Mouse (Mus musculus): ENCODE results near the gene Sox15.
"Not testable (repeated sequence)": the region's sequence is repeated elsewhere in the genome, so short reads cannot be mapped to it uniquely, and the experiment has no call there.

Gene Sox15

DNA sequence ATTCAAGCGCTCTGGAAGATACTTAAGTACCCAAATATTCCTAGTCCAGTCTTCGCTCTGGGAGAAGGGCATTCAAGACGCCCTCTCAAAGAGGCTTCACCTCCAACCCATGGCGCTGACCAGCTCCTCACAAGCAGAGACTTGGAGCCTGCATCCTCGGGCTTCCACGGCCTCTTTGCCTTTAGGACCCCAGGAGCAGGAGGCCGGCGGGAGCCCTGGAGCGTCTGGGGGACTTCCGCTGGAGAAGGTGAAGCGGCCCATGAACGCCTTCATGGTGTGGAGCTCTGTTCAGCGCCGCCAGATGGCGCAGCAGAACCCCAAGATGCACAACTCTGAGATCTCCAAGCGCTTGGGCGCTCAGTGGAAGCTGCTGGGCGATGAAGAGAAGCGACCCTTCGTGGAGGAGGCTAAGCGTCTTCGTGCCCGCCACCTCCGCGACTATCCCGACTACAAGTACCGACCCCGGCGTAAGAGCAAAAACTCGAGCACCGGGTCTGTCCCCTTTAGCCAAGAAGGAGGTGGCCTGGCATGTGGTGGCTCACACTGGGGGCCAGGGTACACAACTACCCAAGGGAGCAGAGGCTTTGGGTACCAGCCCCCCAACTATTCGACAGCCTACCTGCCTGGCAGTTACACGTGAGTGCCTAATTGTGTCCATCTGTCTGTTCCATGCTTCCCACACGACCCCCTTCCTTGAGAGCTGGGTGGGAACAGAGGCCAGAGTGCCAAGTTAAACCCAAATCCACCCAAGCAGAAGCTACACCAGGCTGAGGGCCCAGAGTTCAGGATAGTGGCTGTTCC, at the start of gene Sox15:
Gene Sox15 (plus strand): TSS at position 51 of the 801 bp plus-strand sequence.
- DNase-seq = peak; percentile 74 to 76

DNA sequence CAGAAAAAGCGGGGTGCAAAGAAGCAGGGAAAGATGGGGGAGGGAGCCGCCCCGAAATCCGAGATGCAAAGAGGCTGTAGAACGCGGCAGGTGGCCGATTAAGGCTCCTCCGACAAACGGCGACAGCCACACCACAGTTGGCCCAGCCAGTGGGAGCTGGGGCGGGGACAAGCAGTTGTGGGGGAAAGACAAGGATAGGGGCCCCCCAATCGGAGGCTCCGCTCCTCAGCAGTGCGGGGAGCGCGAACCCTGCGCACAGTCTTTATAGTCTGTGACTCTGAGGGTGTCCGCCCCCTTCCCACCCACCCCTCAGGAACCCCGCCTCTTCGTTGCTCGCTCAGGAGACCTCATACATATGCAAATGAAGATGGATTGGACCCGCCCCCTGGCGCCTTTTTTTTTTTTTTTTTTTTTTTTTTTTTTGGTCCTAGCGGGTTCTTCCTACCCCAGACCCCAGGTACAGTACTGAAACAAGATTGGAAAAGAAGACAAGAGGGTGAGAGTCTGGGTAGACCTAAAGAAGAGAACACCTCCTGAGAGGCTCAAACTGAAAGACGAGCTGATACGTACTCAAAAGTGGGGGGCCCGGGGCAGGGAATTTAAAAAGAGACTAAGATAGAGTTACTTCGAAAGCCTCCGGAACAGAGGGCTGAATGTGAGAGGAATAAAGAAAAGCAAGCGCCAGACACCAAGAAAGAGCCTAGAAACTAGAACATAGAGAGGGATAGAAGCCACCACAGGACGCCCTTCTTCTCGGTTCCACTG, 49.2 kb upstream of the Sox15 start, which contains the start of gene Atp1b2:
Gene Atp1b2 (minus strand): TSS at position 217 of the 765 bp plus-strand sequence.
- DNase-seq = peak; percentile 92 to 93

DNA sequence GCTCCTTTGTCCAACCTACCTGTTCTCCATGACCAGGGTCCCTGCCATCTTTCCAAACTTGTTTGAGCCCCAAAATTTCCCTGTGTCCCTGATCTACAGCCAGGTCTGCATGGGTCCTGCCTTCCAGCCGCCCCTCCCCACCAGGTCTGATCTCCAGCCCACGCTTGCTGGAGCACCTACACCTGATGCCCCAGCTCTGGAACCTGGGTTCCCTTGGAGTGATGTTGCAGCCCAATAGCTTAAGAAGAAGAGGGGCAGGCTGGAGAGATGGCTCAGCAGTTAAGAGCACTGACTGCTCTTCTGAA, 48.7 kb upstream of the Sox15 start:
- peak in 1 of 2 experiments; percentile 27 for DNase-seq

- DNase-seq = no peak
These were observed 48.3 kb upstream of the Sox15 start for GRCm38 (mm10) chr11:69606832-69607231.

DNA sequence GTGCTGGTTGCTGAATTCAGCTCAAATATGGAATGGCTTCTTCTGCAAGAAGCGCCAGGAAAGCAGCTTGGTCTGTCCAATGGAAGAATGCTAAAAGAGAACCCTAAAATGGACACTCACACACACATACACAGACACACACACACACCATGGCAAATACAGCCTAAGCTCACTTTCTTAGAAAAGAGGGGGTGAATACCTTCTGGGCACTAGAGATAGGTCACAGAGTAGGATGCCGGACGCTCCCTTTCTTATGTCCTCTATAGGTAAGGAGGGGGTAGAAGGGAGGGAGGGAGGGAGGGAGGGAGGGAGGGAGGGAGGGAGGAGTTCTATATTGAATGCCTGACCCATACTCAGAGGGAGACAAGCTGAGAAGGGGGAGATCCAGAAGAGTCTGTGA, 46.6 kb upstream of the Sox15 start:
- DNase-seq = no peak

GRCm38 (mm10) chr11:69609416-69609815, 45.7 kb upstream of the Sox15 start:
- DNase-seq = no peak

GRCm38 (mm10) chr11:69610899-69611298, 44.2 kb upstream of the Sox15 start:
- no peak for DNase-seq

GRCm38 (mm10) chr11:69613553-69614256, 41.4 kb upstream of the Sox15 start:
- peak; percentile 85 to 87 for DNase-seq

DNA sequence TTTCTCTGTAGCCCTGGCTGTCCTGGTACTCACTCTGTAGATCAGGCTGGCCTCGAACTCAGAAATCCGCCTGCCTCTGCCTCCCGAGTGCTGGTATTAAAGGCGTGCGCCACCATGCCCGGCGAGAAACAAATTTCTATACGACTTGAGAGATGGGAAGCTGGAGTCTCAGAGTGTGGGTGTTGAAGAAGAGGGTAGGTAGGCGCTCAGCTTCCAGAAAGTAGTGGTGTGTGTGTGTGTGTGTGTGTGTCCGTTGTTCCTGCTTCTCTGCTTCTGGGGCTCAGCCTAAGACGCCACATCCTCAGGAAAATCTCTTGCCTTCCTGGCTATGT, 40.9 kb upstream of the Sox15 start:
- DNase-seq = not testable (repeated sequence)

- DNase-seq = no peak
These were observed 38.3 kb upstream of the Sox15 start for GRCm38 (mm10) chr11:69616781-69617180.

DNA sequence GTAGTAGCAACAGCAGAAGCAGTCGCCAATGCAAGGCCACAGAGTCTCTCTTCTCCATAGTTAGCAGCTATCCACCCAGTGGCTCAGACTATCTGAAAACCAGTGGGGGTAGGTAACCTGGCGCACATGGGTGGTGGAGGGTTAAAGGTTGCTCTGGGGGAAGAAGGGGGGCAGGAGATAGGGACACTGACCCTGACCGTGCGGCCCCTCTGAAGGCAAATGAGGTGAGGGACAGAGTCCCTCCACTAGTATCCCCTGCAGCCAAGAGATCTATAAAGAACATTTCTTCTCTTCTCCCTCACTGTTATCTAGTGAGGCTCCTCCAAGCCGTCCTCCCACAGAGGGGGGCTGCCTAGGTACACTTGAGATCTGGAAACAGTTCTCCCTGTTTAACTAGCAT, 37.3 kb upstream of the Sox15 start, which contains the start of gene Shbg:
Gene Shbg (minus strand): TSS at position 101 of the 400 bp plus-strand sequence.
- DNase-seq = no peak

DNA sequence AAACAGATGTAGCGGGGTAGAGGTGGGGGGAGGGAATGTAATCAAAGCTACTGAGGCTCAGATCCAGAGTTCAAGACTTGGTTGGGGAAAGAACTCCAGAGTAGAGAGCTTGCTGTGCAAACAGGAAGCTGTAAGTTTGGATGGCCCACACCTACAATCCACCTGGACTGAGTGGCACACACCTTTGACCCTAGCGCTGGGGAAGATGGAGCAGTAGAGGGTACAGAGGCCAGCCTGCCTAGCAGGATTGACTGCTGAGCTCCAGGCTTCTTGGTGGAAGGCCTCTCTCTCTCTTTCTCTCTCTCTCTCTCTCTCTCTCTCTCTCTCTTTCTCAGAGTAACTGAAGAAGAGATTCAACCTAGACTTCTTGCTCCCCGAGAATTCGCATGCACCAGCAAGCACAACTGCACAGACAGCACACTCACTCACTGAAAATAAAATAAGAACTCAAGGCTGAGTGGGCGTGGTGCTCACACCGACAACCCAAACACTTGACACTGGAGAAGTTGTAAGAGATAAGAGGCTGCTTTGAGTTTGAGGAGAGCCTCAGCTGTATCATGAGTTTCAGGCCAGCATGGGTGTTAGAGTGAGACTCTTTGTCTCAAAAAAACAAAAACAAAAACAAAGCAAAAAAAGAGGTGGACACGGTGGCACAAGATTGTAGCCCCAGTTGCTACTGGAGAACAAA, 34.6 kb upstream of the Sox15 start:
- DNase-seq = no peak

DNA sequence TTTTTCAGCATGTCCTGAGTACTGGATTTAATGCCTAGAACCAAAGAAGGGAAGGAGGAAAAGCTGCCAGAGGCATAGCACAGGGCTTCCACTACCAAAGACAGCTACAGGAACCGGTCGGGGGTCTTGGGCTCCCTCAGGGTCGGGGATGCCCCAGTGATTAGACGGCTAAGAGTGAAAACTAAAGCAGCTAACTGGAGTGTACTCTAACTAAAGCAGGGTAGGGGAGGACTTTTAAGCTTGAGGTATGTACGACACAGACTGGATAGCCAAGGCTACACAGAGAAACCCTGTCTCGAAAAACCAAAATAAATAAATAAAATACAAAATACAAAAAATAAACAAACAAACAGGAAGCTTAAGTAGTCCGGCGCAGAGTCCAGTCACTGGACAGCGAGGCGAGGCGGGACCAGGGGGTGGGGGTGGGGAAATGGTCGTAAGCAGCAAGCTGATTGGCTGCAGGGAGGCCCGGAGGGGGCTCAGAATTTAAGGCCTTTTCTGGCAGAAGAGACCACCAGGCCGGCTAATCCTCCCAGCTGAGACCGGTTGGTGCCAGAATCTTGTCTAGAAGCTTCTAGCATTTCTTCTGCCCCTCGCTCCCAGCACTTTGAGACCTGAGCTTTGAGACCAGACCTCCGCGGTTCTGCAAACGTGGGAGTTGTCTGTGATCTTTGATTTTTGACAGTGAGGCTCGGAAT, 33.4 kb upstream of the Sox15 start, which contains the start of gene Sat2:
Gene Sat2 (plus strand): TSS at position 454 of the 698 bp plus-strand sequence.
- DNase-seq = peak; percentile 64

DNA sequence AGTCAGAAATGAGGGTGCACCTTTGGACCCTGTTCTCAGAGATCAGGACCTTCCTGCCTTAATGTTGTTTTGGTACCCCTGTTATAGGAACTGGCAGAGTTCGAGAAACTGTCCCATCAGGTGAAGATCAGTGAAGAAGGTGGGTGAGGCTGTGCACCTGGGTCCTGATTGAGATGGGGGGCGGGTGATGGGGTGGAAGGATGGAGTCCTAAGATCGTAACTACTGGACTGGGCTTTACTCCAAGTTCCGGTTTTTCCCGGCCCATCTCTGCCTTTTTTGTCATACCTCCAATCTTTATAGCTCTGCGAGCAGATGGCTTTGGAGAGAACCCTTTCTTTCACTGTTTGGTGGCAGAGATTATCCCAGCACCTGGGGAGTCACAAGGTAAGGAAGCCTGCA, 32.7 kb upstream of the Sox15 start:
- DNase-seq = peak; percentile 51 to 63

- DNase-seq = no peak
These were observed 32.1 kb upstream of the Sox15 start for GRCm38 (mm10) chr11:69623006-69623405.

GRCm38 (mm10) chr11:69624339-69624738, 30.8 kb upstream of the Sox15 start:
- not testable (repeated sequence) for DNase-seq

DNA sequence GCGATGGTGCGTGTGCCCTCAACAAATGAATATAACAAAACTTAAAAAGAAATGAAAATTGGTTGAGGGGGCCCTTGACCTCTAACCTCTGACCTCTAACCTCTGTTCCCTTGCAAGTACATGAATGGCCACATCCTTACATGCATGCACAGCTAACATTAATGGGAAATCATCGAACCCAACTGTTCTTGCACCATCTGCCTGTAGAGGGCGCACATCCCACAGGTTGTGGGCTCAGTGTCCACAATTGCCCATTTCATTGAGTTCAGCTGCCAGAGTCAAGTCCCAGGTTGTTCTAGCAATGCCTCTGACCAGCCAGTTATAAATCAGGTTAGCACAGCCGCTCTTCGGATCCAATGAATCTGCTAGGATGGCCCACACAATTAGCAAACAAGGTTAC, 26.8 kb upstream of the Sox15 start:
- DNase-seq = peak; percentile 85 to 90

GRCm38 (mm10) chr11:69629802-69630201, 25.3 kb upstream of the Sox15 start:
- no peak for DNase-seq

DNA sequence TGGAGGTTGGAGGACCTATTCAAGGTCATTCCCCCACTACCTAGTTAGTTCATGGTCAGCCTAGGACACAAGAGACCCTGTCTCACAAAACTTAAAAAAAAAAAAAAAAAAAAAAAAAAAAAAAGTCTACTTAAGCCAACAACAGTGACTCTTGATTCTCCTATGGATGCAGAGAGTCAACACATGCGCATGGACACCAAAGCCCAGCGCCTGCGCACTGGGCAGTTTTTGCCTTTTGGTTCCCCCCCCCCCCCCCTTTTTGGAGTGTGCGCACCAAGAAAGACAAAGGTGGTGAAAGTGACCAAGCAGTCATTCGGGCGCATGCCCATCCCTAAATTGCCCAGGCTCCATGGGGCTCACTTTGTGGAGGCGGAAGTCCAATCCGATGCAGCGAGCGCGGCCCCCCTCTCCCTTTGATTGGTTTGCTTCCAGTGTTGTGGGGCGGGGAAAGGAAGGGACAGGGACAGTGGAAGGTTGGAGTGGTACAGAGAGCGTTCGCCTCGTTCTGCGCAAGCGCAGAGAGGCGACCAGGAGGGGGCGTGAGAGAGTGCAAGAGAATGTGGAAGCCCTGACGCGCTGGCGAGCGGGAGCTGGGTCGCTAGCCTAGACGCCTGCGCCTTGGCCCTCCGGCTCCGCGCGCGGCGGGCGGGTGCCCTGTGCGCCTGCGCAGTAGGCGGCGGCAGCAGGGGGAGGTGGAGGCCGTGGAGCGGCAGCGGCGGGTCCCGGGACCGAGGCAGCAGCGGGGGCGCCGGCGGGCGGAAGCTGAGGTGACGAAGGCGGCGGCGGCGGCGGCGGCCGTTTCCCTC, 22.6 kb upstream of the Sox15 start, which contains the start of gene Fxr2:
Gene Fxr2 (plus strand): TSS at position 707 of the 806 bp plus-strand sequence.
- DNase-seq = peak; percentile 100

DNA sequence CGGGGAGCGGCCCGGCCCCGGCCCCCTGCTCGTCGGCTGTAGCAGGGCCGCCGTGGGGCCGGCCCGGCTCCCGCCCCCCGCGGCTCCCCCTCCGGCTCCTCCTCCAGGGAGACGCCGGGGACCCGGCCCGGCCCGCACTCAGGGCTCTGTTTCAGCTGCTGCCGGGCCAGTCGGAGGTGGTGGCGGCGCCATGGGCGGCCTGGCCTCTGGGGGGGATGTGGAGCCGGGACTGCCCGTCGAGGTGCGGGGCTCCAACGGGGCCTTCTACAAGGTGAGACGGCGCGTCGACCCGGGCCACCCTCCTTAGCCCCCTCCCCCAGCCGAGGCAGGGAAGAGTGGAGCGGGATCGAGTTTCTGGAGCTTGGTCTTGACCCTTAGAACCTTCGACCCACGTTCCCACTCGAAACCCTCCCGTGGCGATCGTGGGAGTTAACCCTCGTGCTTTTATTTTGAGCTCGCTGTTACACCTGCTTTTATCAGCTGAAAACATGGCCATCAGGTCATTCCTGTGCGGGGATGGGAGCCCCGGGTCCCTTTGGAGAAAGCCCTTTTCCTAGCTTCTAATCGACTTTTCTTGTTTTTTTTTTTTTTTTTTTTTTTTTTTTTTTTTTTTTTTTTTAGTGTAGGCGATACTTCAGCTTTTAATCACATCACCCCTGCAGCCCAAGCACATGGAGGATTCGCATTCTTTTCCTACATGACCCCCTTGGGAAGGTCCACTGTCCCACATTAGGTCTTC, 21.8 kb upstream of the Sox15 start:
- DNase-seq = no peak
